Mouse (Mus musculus): ENCODE measurements around the gene Pafah1b3. TPM values are rescaled to one million over a fixed set of nuclear protein-coding genes. Genes with fewer than 3 reads are reported as not detected.
"Not testable (repeated sequence)": the region's sequence is repeated elsewhere in the genome, so short reads cannot be mapped to it uniquely, and the experiment has no call there.

The Pafah1b3 gene
- total RNA-seq, 2 experiments from 2014 or later, result 5.1 to 5.6 TPM

DNA sequence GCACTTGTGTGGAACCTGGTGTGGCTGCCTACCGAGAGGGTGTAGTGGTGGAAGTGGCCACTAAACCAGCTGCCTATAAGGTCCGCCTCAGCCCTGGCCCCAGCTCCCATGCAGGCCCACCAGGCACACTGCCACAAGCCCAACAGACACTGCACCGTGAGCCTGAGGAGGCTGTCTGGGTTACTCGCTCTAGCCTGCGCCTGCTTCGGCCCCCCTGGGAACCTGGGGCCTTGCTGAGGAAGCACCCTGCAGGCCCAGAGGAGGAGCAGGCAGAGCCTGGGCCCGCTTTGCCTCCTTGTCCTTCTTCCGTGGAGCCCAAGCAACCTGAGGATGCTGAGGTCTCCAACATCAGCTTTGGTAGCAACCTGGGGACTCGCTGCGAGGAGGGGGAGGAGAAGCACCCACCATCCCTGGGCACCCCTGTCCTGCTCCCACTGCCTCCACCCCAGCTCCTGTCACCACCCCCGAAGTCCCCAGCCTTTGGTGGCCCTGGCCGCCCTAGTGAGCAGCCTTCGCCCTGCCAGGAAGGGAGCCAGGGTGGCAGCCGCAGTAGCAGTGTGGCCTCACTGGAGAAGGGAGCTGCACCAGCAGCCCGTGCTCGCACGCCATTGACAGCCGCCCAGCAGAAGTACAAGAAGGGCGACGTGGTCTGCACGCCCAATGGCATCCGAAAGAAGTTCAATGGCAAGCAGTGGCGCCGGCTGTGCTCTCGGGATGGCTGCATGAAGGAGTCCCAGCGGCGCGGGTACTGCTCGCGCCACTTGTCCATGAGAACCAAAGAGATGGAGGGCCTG is 25.9 kb downstream of the Pafah1b3 start:
- intact Hi-C loops (cut with DNase I), result no loop called here
- peak in 1 of 2 experiments; percentile 2 for DNase-seq

DNA sequence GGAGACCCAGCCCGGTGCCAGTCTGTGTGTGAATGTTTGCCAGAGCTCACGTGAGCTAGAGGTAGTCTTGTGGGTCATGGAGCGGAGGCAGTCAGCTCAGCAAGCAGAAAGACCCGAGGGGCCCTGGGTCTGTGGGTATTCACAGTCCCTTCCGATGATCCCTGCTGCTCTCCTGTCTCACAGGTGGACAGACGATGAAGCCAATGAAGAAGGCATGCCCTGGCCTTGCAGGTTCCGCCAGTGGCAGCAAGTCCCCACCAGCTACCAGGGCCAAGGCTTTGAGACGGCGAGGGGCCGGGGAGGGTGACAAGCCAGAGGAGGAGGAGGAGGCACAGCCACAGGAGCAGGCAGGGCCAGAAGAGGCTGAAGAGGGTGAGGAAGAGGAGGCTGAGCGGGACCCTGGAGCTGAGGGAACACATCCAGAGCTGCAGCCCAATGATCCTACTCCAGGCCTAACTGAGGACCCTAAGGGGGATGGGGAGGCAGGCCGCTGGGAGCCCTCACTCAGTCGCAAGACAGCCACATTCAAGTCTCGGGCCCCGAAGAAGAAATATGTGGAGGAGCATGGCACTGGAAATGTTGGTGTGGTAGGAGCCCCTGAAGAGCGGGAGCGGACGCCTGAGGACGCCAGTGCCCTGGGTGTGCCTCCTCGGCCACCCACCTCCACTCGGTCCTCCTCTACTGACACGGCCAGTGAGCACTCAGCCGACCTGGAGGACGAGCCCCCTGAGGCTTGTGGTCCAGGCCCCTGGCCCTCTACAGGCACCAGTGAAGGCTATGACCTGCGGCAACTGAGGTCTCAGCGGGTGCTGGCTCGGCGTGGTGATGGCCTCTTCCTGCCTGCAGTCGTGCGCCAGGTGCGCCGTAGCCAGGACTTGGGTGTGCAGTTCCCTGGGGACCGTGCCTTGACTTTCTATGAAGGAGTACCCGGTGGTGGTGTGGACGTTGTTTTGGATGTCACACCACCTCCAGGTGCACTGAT is 26.8 kb downstream of the Pafah1b3 start:
- intact Hi-C loops (cut with DNase I), result no loop called here
- DNase-seq, result peak in 1 of 2 experiments; percentile 1

DNA sequence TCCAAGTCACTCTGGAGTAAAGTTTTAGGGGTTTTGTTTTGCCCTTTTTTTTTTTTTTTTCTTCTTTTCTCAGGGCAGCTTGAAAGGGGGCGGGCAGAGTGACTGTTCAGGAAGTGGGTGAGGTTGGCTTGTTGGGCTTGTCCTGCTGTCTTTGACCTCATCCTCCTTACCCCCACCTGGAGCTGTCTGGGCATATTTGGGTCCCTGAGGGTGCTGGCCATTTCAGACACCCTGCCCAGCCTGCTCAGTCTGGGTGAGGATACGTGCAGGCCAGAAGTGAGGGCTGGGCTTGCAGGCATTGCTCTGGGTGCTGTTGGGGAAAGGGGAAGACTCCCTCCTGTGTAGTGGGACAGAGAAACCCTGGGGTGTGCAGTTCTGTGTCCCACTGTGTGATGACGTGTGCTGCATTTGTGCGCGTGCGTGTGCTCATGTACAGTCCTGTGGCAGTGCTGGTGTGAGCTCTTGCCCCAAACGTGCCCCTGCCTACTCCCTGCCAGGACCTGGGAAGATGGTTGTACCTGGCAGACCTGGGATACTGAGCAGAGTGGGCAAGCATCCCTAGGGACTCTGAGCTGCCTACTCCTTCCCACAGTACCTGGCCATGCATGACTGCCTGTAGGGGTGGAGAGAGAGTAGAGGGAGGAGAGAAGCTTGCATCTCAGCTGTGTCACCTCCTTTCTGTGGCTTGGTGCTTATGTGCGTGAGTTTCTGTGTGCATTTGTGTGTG is 28.1 kb downstream of the Pafah1b3 start:
- DNase-seq, result peak in 1 of 2 experiments; percentile 5

DNA sequence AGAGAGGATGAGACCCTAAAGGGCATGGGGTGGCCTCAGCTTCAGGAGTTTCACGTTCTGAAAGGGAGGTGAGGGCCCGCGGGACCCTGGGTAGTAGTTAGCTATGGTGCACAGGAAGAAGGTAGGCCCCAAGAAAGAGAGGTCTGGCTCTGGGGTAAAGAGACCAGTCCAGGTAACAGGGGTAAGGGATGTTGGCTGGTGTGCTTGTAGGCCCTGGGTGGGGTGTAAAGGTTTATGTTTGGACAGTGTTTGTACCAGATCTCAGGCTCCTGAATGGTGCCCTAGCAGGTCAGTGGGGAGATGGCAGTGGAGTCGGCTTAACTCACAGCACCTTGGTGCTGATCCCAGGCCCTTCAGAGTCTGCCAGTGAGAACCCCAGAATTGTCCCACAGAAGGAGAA is 28.8 kb downstream of the Pafah1b3 start:
- no peak for DNase-seq
- intact Hi-C loops (cut with DNase I), result no loop called here

More for the DNA sequence above, 28.1 kb downstream of the Pafah1b3 start:
- intact Hi-C loops (cut with DNase I), result no loop called here

DNA sequence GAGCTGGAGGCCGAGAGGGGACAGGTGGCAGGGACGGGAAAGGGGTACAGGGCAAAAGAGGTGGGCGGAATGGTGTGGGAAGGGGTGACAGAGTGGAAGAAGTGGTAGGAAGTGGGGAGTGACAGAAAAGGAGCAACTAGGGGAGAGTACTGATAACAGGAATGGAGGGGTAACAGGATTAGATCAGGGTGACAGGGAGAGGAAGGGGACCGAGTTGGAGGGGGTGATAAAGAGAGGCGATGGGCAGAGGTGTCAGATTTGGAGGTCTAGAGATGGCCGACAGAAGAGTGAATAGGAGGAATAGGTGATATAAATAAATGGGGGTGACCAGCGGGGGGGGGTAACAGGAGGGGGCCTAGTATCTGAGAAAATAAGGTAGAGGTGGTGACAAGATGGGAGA is 29.2 kb downstream of the Pafah1b3 start:
- intact Hi-C loops (cut with DNase I), result no loop called here
- DNase-seq, result no peak

DNA sequence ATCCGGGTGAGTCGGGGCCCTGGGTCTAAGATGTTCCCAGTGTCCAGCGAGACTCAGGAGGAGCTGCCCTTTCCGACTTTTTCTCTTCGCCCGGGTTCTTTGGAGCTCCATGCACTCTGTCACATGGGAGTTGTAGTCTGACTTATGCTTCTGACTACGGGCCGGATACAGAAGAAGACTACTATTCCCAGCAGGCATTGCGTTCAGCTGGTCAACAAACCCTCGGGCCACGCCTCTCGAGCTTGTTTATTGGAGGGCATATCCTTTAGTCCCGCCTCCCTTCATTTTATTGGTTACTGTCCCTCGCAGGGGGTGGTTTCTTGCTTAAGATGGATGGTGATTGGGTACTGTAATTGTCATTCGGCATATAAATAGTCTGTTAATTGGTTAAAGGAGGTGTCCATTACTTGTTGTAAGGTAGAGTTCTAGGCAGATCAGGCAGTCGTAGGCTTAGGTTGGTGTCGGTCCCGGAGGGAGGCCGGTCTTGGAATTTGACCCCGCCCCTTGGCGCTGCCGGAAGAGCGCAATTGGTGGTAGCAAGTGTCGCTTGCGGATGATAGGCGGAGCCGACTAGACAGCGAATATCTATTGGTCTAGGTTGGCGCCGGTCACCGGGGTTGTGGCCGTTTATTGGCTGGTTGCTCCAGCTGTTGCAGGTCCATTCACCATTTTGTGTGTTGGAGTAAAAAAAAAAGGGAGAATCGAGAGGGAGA is 29.9 kb downstream of the Pafah1b3 start:
- intact Hi-C loops (cut with DNase I), result loop anchor here (2.0 kb wide), 1 partner anchor 15 kb away; no protein-coding TSS in a partner anchor
- peak; percentile 98 to 99 for DNase-seq

DNA sequence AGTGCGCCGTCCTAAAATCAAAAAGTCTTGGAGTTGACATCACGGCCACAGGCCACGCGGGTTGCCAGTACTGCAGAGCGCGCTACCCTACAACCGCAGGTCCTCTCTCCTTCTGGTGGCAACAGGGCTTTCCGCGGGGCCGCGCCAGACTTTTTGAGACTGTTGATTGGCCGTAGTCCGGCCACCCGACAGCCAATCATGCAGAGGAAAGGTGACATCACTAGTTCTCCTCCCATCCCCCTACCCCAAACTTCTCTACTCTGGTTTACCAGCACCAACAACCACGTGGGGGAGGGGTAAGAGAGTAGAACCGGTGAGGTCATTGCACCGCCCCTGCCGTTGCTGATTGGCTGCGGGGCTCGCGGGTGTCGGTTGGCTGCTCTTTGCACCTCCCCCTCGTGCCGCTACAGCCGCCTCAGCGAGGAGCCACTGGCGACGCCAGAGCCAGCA is 30.5 kb downstream of the Pafah1b3 start, which contains the start of gene Cic:
Gene Cic (plus strand): TSS at position 404 of the 450 bp plus-strand sequence.
- intact Hi-C loops (cut with DNase I), result loop anchor here (2.0 kb wide), 1 partner anchor 15 kb away; no protein-coding TSS in a partner anchor
- DNase-seq, result peak; percentile 96 to 98

DNA sequence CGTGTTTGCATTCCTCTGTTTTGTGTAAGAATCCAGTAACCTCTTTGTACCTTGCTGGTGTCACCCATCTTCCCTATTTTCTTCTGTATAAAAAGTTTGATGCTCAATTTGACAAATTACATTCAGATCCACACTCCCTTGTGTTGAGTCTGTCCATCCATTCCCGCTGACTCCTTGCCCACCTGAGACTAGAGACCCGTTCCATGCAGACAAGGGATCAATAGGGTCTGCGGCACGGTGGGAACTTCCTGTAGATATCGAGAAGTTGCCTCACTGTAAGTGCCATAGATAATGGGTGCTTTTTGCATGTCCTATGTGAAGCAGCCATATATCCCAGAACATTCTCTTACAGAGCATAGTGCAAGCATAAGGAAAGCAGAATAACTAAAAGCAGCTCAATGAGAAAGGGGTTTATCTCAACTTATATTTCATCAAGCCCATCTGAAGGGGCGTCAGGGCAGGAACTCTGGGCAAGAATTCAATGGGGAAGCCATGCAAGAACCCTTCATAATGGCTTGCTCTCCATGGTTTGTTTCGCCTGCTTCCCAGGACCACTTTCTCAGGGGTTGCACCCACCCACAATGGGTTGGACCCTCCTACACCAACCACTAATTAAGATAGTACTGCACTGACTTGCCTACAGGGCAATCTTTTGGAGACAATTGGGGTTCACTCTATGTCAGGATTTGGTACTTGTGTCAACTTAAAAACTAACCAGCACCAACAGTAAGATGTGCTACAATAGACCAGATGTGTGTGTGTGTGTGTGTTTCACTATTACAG is 31.4 kb downstream of the Pafah1b3 start:
- intact Hi-C loops (cut with DNase I), result loop anchor here (2.0 kb wide), 1 partner anchor 14 kb away; no protein-coding TSS in a partner anchor
- DNase-seq, result no peak

DNA sequence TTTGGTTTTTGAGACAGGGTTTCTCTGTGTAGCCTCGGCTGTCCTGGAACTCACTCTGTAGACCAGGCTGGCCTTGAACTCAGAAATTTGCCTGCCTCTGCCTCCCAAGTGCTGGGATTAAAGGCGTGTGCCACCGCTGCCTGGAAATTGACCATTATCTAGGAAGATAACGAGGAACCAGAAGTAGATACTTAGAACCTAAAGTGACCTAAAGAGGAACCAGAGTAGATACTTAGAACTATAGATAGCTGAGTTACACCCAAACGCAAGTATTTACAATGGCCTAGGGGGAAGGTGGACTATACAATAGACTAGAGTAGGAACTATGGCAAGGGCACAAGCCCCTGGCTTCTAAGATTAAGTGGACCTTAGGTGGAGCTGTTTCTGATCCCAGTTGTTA is 32.0 kb downstream of the Pafah1b3 start:
- intact Hi-C loops (cut with DNase I), result loop anchor here (2.0 kb wide), 1 partner anchor 13 kb away; no protein-coding TSS in a partner anchor

DNA sequence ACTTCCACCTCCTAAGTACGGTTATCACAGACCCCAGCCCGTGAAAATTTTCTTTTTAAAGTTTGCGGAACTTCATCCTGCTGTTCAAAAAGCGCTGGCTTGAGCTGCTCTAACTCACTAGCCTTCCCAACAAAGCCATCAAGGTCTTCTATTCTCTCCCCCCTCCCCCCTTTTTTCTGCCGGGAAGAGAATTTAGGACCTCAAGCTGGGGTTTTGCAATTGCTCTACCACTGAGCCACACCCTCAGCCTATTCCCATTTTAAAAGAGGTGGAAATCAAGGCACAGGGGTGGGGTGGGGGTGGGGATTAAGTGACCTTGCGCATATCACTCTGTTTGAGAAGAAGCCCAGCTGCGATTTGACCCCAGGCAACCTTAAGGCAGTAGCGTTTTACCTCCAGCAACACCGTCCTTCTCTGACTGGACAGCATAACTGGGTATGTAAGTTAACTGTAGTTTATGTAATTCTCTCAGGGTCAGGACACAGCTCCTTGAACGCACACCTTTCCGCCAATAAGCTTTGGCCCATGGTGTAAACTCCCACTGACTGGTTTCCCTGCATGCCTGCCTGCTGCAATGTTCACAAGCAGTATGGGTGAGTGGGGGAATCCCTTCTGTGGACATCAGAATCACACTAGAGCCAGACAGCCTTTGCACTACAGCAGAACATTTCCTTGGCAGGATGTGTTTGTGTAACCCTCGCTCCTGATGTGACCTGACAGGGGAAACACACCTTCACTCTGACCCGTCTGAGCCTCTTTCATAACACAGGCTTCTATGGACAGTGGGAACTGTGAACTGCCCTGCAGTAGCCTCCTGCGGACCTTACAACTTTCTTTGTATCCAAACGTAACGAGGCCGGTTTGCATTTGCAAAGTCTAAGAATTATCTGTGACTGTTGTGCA is 33.6 kb downstream of the Pafah1b3 start:
- DNase-seq, result no peak
- intact Hi-C loops (cut with DNase I), result no loop called here

More for the DNA sequence above, 32.0 kb downstream of the Pafah1b3 start:
- DNase-seq, result not testable (repeated sequence)

DNA sequence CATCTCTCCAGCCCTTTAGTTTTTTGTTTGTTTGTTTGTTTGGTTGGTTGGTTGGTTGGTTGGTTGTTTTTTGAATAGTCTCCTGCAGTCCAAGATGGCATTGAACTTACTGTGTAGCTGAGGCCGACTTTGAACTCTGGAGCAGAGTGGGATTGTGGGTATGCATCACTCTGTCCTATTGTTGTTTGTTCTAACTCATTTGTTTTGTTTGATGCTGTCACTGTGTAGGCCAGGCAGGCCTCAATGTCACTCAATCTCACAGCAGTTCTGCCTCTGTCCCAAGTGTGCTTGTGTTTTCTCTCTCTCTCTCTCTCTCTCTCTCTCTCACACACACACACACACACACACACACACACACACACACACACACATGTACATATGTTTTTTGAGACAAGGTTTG is 35.9 kb downstream of the Pafah1b3 start:
- intact Hi-C loops (cut with DNase I), result no loop called here
- no peak for DNase-seq

DNA sequence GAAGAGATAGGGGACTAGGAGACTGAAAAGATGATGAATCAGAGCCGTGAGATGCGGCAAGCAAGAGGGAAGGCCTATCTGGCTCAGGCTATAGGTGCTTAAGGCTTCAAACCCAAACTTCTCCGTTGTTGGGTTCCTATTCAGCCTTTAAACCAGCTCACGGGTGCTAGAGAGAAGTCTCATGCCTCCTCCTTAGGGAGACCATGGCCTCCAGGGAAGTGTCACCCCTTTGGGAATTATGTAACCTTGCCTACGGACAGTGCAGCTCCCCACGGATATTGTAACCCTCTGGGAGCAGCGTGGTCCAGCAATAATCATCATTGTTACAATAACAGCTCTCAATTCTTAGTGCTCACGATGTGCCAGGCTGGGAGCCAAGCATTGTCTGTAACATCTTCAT is 46.0 kb downstream of the Pafah1b3 start:
- intact Hi-C loops (cut with DNase I), result loop anchor here (2.0 kb wide), 1 partner anchor 15 kb away; the partner anchor contains the start of gene Cic
- DNase-seq, result peak in 1 of 2 experiments; percentile 36

DNA sequence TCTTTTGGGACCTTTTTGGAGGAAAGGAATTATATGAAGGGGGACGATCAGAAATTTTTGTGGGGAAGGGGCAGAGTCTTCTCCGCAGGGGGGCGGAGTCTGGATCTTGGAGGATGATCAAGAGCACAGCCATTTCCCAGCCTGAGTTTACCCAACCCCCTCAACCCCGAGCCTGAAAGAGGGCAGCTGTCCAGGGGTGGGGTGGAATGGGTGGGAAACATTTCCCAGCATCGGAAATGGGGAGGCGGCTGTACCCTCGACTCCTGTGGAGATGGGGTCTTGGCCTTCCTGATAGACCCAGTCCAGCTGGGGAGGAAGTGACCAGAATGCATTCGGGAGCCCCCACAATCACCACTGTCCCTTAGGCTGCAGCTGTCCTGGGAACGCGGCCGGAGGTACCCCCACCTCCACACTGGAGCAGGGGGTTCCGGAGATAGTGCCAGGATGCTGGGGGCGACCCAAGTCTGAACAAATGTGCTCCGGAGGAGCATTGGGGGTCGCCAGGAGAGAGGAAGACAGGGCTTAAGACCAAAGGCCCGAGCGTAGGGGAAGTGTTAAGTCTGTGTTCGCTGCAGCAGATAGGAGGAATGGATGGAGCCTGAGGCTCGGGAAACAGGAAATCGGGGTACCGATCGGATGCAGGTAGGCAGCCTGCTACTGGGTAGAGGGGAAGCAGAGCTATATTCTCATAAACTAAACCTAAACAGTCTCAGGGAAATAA is 46.6 kb downstream of the Pafah1b3 start:
- peak; percentile 82 to 83 for DNase-seq
- intact Hi-C loops (cut with DNase I), result no loop called here

DNA sequence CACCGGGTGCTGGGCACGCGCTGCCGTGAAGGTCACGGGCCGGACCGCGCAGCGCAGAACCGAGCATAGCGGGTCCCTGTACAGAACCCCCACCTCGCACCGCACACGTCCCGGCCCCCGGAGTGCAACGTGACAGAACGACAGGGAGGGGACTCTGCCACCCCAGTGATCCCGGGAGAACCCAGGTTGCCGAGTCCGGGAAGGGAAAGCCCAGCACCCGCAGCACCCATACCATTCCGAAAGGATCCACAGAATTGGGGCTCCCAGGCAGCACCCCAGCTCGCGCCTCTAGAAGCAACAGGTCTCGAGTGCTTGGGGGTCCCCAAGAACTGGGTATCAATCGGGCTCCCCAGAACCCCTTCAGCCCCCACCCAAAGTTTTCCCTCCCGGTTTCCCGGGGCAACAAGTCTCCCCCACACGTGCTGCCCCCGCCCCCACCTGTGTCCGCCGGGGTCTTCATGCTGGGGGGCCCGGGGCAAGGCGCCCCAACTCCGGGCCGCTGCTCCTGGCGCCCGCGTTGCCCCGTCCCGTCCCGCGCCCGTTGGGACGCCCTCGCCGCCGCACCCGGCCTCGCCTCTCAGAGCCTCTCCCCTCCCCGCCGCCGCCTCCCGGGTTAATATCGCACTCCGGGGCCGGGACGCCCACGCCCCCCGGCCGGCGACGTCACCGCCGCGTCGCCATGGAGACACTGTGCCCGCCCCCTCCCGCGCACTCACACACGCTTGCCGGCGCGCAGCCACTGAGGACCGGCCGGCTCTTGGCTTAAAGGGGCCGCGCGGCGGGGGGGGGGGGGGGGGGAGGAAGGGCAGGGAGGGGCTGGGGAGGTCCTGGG is 47.4 kb downstream of the Pafah1b3 start, which contains the start of gene Erf:
Gene Erf (minus strand): TSS at position 621 of the 832 bp plus-strand sequence.
- peak; percentile 97 to 99 for DNase-seq
- intact Hi-C loops (cut with DNase I), result no loop called here

DNA sequence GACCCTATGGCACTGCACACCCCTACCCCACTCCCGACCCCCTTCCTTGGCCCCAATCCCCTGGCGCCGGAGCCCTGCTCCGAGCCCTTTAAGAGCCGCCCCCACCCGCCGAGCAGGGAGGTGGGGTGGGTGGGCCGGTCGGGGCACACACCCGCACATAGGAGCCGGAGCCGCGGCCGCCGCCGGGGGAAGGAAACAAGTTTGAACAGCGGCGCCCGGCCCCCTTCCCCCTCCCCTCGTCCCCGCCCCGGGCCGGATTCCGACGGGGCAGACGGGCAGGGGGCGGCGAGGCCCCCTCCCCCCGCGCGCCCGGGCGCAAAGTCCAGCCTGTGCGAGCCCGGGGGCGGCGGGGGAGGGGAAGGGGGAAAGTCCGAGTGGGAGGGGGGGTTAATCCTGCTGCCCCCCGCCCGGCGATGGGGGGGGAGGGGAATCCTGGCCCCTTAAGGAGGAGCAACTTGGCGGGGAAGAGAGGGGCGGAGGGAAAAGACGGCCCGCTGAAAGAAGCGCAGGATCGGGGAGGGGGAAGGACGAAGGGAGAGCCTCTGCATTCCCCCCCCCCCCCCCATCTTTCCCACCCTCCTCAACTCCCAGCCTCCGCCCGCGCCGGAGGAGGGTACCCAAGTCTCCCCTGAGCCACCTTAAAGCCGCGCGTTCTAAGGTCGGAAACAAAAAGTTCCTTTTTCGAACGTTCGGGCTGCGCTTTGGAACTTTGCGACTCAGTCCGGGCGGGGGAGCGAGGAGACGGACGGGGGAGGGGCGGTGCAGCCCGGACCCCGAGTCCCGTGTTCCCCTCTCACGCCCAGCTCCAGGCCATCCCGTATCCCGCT is 48.3 kb downstream of the Pafah1b3 start:
- intact Hi-C loops (cut with DNase I), result loop anchor here (1.0 kb wide), 1 partner anchor 29 kb away; no protein-coding TSS in a partner anchor
- peak; percentile 82 to 87 for DNase-seq
